Mouse (Mus musculus): Measurements from ENCODE around the gene Tnfsf8.

Gene Tnfsf8

DNA sequence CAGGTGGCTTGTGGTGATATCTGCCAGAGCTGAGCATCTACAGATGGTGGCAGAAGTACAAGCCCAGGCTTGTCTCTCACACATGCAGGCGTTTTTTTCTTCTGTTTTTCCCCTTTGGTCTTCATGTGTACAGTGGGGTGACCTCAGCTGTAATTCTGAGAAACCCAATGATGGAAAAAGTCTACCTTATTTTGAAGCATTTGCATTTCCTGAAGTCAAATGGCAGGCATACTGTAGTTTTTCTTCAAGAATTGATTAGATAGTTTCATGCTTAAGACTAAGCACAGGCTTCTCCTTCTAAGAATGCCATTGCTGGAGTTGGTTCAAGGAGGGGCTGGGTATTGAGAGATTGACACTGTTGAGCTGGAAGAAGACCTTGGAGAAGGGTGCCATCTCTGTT lies 18.9 kb downstream of the Tnfsf8 start:
- no peak for DNase-seq (ENCODE audit: low read depth)

DNA sequence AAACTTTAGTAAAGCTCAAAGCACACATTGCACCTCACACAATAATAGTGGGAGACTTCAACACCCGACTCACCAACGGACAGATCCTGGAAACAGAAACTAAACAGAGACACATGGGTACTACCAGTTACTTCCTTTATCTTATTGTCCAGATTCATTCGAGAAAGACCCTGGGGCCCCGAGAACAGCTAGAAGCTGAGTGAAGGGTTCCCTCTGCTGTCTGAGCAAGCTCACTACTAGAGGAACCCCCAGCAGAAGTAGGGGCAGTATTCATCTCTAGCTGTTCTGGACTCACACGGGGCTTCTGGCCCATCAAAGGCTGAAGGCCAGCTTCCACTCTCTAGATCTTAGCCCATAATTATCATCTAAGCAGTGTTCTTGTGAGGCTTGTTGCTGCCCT lies 20.7 kb downstream of the Tnfsf8 start:
- DNase-seq (ENCODE audit: low read depth): peak; percentile 23

DNA sequence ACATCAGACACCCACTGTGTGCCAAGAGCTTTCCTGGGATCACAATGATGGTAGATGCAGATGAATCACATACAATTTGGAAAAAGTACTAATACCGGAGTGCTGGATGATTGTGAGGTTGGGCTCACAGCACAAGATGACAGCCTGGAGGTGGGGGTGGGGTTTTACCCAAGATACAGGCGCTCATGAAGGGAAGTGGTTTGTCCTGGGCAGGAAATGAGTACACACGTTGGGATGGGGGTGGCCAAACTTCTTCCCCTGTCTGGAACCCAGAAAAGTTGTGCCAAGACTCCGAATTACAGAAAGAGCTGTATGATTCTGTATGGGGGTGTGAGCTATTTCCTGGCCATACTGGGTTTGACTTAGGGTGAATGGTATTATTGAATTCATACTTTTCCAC lies 38.0 kb downstream of the Tnfsf8 start:
- DNase-seq (ENCODE audit: low read depth): peak; percentile 39

DNA sequence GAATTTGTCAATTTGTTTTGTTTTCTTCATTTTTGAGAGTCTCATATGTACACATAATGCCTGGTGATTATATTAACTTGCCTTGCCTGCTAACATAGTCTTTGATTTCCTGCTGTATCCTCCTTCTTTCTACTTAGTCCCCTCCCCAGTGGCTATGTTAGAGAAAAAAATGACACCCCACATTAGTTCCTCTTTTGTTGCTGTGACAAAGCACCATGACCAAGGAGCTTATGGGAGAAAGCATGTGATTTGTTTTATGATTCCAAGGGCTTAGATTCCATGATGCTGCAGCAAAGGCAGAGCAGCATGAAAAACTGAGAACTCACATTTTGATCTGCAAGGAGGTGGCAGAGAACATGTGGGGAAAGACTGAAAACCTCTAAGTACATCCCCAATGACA lies 43.6 kb downstream of the Tnfsf8 start:
- DNase-seq (ENCODE audit: low read depth): peak; percentile 7

DNA sequence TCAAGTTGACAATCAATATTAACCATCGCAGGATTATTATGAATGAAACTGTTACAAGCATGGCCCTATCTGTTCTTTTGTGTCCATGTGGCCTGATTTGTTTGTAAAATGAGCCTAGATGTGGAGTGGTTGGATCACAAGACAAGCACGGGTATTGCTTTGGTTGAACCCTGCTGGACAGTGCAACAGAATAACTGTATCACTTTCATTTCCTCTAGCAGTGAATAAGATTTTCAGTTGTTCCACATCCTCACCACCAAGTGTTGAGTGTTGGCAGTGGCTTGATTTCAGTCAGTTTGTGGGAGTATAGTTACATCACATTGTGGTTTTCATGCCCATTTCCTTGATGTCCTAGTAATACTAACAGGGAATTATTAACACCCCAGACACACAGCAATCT lies 45.5 kb downstream of the Tnfsf8 start:
- DNase-seq (ENCODE audit: low read depth): peak; percentile 28

DNA sequence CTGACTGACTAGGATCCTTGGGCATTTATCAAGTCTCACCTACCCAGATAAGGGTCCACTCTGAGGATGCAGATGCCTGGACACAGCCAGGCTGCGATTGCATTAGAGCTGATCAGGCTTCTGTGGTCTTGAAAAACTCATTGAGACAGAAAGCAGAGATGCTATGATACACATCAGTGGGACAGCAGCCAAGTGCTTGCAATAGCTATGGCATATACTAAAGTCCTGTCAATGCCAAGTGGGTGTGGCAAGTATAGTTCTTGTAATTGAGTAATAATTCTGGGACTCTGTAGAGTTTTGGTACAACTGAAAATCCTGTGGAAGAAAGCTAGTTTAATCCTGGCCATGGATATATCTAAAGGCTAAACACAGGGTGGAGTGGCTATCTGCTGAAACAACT lies 63.1 kb downstream of the Tnfsf8 start:
- DNase-seq (ENCODE audit: low read depth): peak; percentile 8

DNA sequence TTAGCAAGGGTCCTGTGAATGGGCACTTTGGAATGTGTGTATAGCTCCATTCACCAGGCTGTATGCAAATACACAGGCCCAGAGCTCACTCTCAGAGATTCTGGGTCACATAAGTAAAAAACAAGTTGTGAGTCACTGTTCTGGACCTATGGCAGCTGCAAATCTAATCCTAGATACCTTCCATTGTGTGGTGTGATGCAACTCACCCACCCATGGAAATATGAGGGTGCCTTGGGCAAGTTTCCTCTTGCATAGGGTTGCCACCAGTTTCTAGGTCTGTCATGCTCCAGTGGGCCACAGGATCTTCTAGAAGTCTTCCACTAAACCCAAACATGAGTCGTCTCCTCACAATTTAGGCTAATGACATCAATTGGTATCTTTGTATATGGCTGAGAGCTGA lies 64.6 kb downstream of the Tnfsf8 start:
- no peak for DNase-seq (ENCODE audit: low read depth)

DNA sequence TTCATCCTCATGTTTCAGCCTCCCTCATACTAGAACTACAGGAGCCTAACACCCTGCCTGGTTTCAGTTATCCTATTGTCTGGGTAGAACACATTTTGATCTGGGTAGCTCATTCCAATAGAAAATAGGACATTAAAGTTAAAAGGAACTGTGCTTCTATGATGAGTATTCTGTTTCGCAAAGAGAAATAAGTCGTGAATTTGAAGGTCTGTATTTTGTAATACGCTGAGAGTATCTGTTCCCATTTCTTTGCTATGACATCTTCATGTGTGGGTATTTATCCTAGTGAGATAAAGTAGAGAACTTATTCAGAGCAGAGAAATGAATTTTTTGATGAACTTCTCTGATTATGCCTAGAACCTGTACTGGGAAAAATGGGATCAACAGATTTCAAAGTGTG lies 68.8 kb downstream of the Tnfsf8 start:
- no peak for DNase-seq (ENCODE audit: low read depth)

DNA sequence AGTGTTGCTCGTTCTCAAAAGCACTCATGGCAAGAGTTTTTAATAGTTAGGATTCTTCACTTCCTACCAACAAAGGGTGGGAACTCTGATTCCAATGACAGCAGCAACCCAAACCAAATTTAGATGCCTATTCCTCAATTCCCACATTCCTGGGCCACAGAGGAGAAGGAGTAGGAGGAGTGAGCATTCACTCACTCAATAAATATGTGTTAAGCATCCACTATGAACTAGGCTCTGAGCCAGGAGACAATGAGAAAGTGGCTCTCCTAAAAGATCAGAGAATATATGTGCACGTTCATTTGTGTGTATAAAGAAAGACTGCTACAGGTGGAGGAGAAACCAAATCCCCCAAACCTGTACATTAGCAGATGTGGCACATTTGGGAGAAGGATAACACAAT lies 75.7 kb downstream of the Tnfsf8 start:
- no peak for DNase-seq (ENCODE audit: low read depth)

DNA sequence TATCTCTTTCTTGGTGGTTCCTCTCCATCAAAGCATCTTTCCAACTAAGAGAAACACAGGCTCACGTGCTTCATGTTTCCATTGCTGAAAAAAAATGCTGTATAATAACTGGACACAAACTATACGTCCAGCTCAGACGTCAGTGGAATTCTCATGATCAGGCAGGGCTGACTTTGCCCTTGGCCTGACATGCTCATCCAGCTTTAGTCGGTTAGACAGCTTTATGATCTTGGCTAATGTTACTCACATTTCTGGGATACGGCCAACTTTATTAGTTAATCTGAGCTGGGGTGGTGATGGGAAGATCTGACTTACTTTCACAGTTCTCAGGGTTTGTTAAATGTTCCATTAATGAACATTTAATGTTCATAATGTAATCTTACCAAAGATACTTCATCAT lies 77.3 kb downstream of the Tnfsf8 start:
- DNase-seq (ENCODE audit: low read depth): no peak

DNA sequence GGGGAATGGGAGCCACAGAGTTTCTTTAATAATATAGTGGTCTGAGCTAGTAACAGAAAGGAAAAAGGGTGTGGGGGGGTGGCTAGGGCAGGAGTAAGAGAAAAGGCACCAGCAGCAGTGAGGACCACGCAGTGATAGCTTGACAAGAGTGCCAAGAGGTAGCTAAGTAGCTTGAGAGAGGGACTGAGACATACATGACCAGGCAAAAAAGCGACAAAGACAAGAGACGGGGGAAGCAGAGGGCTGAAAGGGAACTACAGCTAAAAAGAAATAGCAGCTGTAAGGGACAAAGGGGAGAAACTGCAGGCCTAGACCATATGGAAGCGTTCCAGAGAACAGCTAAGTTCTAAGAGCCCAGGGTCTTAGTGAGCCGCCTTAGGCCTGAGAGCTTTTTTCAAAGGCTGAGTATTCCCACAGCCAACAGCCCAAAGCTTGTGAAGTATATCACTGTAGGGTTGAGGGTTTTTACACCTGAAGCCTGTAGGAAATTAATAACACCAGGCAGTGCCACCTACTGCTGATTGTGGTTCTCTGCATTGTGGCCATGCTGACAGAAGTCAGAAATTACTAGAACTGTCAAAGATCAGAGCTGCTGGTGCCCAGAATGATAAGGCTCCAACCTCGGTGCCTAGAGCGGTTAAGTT lies 78.1 kb downstream of the Tnfsf8 start:
- DNase-seq (ENCODE audit: low read depth): no peak

Data from 416B (cell line).